Mouse (Mus musculus): ENCODE data around the gene Marveld3.

Gene Marveld3

GRCm38 (mm10) chr8:109920406-109921390 lies 41.3 kb downstream of the Marveld3 start:
- in situ Hi-C loops (cut with MboI; ENCODE audit: low pct_unique_long_range_greater_than_20kb in 1 of 2, low sequenced_read_pairs in 2 of 2, unreplicated experiment in 1 of 2) = no loop called here

- in situ Hi-C loops (cut with MboI; ENCODE audit: low pct_unique_long_range_greater_than_20kb in 1 of 2, low sequenced_read_pairs in 2 of 2, unreplicated experiment in 1 of 2) = no loop called here
Observed at GRCm38 (mm10) chr8:109917277-109917676, 44.7 kb downstream of the Marveld3 start.

GRCm38 (mm10) chr8:109907376-109907775 lies 54.6 kb downstream of the Marveld3 start:
- in situ Hi-C loops (cut with MboI; ENCODE audit: low pct_unique_long_range_greater_than_20kb in 1 of 2, low sequenced_read_pairs in 2 of 2, unreplicated experiment in 1 of 2) = no loop called here

GRCm38 (mm10) chr8:109906907-109907306 lies 55.1 kb downstream of the Marveld3 start:
- in situ Hi-C loops (cut with MboI; ENCODE audit: low pct_unique_long_range_greater_than_20kb in 1 of 2, low sequenced_read_pairs in 2 of 2, unreplicated experiment in 1 of 2) = no loop called here

GRCm38 (mm10) chr8:109904928-109905668 lies 56.9 kb downstream of the Marveld3 start:
- in situ Hi-C loops (cut with MboI; ENCODE audit: low pct_unique_long_range_greater_than_20kb in 1 of 2, low sequenced_read_pairs in 2 of 2, unreplicated experiment in 1 of 2) = no loop called here

- in situ Hi-C loops (cut with MboI; ENCODE audit: low pct_unique_long_range_greater_than_20kb in 1 of 2, low sequenced_read_pairs in 2 of 2, unreplicated experiment in 1 of 2) = no loop called here
Observed at GRCm38 (mm10) chr8:109903909-109904469, 58.0 kb downstream of the Marveld3 start.

GRCm38 (mm10) chr8:109902379-109902778 lies 59.6 kb downstream of the Marveld3 start:
- in situ Hi-C loops (cut with MboI; ENCODE audit: low pct_unique_long_range_greater_than_20kb in 1 of 2, low sequenced_read_pairs in 2 of 2, unreplicated experiment in 1 of 2) = no loop called here

All from mouse embryonic stem cell (cell line).